Mouse (Mus musculus) brain, adult 2 months (tissue): Measurements from ENCODE around the gene Cxcl14.

Experiments
- DNase-seq: peaks from one replicate; pipeline ENCODE4 v3.0.0; 2011; ENCODE audit warnings: low read depth, low spot score

Cxcl14 gene

GRCm38 (mm10) chr13:56289998-56290397 is 6.4 kb downstream of the Cxcl14 start:
- DNase-seq, result no peak

GRCm38 (mm10) chr13:56289261-56289660 is 7.1 kb downstream of the Cxcl14 start:
- DNase-seq, result no peak

- DNase-seq, result no peak
Measured at GRCm38 (mm10) chr13:56288601-56289000, 7.8 kb downstream of the Cxcl14 start.

- DNase-seq, result no peak
Measured at GRCm38 (mm10) chr13:56287091-56287490, 9.3 kb downstream of the Cxcl14 start.

GRCm38 (mm10) chr13:56283321-56283720 is 13.0 kb downstream of the Cxcl14 start:
- DNase-seq, result no peak

- no peak for DNase-seq
Measured at GRCm38 (mm10) chr13:56280356-56280755, 16.0 kb downstream of the Cxcl14 start.

- peak; percentile 80 for DNase-seq
Measured at GRCm38 (mm10) chr13:56279439-56279838, 16.9 kb downstream of the Cxcl14 start.

GRCm38 (mm10) chr13:56275171-56275570 is 21.2 kb downstream of the Cxcl14 start:
- DNase-seq, result no peak

- DNase-seq, result peak; percentile 17
Measured at GRCm38 (mm10) chr13:56270124-56270523, 26.2 kb downstream of the Cxcl14 start.

- DNase-seq, result no peak
Measured at GRCm38 (mm10) chr13:56267396-56267795, 29.0 kb downstream of the Cxcl14 start.

- DNase-seq, result peak; percentile 52
Measured at GRCm38 (mm10) chr13:56266435-56266834, 29.9 kb downstream of the Cxcl14 start.

GRCm38 (mm10) chr13:56265661-56266060 is 30.7 kb downstream of the Cxcl14 start:
- peak; percentile 81 for DNase-seq

- DNase-seq, result no peak
Measured at GRCm38 (mm10) chr13:56262269-56262668, 34.1 kb downstream of the Cxcl14 start.

- DNase-seq, result no peak
Measured at GRCm38 (mm10) chr13:56260344-56260780, 36.0 kb downstream of the Cxcl14 start.

- no peak for DNase-seq
Measured at GRCm38 (mm10) chr13:56259926-56260250, 36.5 kb downstream of the Cxcl14 start.

GRCm38 (mm10) chr13:56259021-56259925 is 37.1 kb downstream of the Cxcl14 start:
- DNase-seq, result peak; percentile 14

GRCm38 (mm10) chr13:56258196-56259020 is 37.9 kb downstream of the Cxcl14 start:
- no peak for DNase-seq

GRCm38 (mm10) chr13:56257469-56258153 is 38.7 kb downstream of the Cxcl14 start:
- no peak for DNase-seq

GRCm38 (mm10) chr13:56256716-56257299 is 39.5 kb downstream of the Cxcl14 start:
- DNase-seq, result no peak

- no peak for DNase-seq
Measured at GRCm38 (mm10) chr13:56253379-56253778, 43.0 kb downstream of the Cxcl14 start.

- no peak for DNase-seq
Measured at GRCm38 (mm10) chr13:56252783-56253182, 43.6 kb downstream of the Cxcl14 start.
